Mouse (Mus musculus) spleen, postnatal 4 days (tissue): Measurements from ENCODE around the gene Oip5.
"Not testable (repeated sequence)": the region's sequence is repeated elsewhere in the genome, so short reads cannot be mapped to it uniquely, and the experiment has no call there.

Experiments
- DNase-seq, 2 experiments: peaks; one replicate each; pipeline ENCODE4 v3.0.0; 2022; ENCODE audit warnings: low spot score in 2 of 2

Oip5 gene

GRCm38 (mm10) chr2:119618199-119618982 is at the start of gene Oip5, which contains the start of gene Nusap1:
TSS of gene Oip5 (minus strand) at chr2:119618469.
TSS of gene Nusap1 (plus strand) at chr2:119618298.
- peak; percentile 94 to 95 for DNase-seq

GRCm38 (mm10) chr2:119665744-119666143 is 47.5 kb upstream of the Oip5 start:
- DNase-seq, result not testable (repeated sequence)

- peak; percentile 81 to 89 for DNase-seq
These were observed 44.2 kb upstream of the Oip5 start, which contains the start of gene Ndufaf1 for GRCm38 (mm10) chr2:119662220-119663182. TSS of gene Ndufaf1 (minus strand) at chr2:119662827.

- DNase-seq, result no peak
These were observed 26.0 kb upstream of the Oip5 start for GRCm38 (mm10) chr2:119644254-119644653.

- no peak for DNase-seq
These were observed 23.1 kb upstream of the Oip5 start for GRCm38 (mm10) chr2:119641214-119641912.

GRCm38 (mm10) chr2:119636781-119637180 is 18.5 kb upstream of the Oip5 start:
- no peak for DNase-seq

- DNase-seq, result no peak
These were observed 3.0 kb upstream of the Oip5 start for GRCm38 (mm10) chr2:119621302-119621701.

GRCm38 (mm10) chr2:119619002-119619401 is 733 bp upstream of the Oip5 start:
- DNase-seq, result not testable (repeated sequence)

- DNase-seq, result peak in 1 of 2 experiments; percentile 62
These were observed 449 bp downstream of the Oip5 start for GRCm38 (mm10) chr2:119617841-119618198.

GRCm38 (mm10) chr2:119607023-119607422 is 11.2 kb downstream of the Oip5 start:
- DNase-seq, result no peak

- peak; percentile 38 to 74 for DNase-seq
These were observed 12.8 kb downstream of the Oip5 start for GRCm38 (mm10) chr2:119605361-119605973.

- no peak for DNase-seq
These were observed 14.4 kb downstream of the Oip5 start for GRCm38 (mm10) chr2:119603909-119604308.

GRCm38 (mm10) chr2:119602488-119602887 is 15.8 kb downstream of the Oip5 start:
- no peak for DNase-seq

- not testable (repeated sequence) for DNase-seq
These were observed 16.7 kb downstream of the Oip5 start for GRCm38 (mm10) chr2:119601575-119601974.

GRCm38 (mm10) chr2:119601027-119601426 is 17.2 kb downstream of the Oip5 start:
- DNase-seq, result no peak

GRCm38 (mm10) chr2:119596781-119597330 is 21.4 kb downstream of the Oip5 start:
- DNase-seq, result no peak

- DNase-seq, result no peak
These were observed 23.0 kb downstream of the Oip5 start for GRCm38 (mm10) chr2:119595308-119595707.

- DNase-seq, result peak; percentile 96 to 98
These were observed 23.9 kb downstream of the Oip5 start for GRCm38 (mm10) chr2:119594113-119594981.

GRCm38 (mm10) chr2:119593765-119594112 is 24.5 kb downstream of the Oip5 start:
- no peak for DNase-seq

- DNase-seq, result no peak
These were observed 27.0 kb downstream of the Oip5 start for GRCm38 (mm10) chr2:119591247-119591646.
